Comparison of ENCODE assay signal across 10 mouse cellular contexts in genomic region chr17:72237315-72237714, GRCm38 (mm10).
A peak's percentile ranks its signal among the peaks of the same experiment; 100 is the strongest.
DNase-seq lines count a peak whose midpoint lies in the region; ATAC-seq lines count a peak whose summit lies in the region.
"Had no signal": no experiment of that assay in that cellular context is flagged by ENCODE, and none has a peak within 500 bp of the region (broad histone marks: within the 10 kb centered on the region; RNA-seq: fewer than 3 reads in every experiment).

No protein-coding gene starts in this region.

- H3K27me3 ChIP-seq in hindbrain, embryonic 16.5 days (replicated peaks; ENCODE audit: control insufficient read depth, insufficient read depth, low read length), result no peaks in the 10 kb centered on the region
- H3K27me3 ChIP-seq in hindbrain, embryonic 10.5 days (ENCODE audit: insufficient read depth, poor library complexity, severe bottlenecking), result no peaks in the 10 kb centered on the region
- H3K27me3 ChIP-seq: heart, embryonic 15.5 days; stomach, embryonic 15.5 days had no signal

- no peak overlapping the region for H3K9ac ChIP-seq in hindbrain, embryonic 16.5 days (ENCODE audit: low read depth, low read length)
- H3K9ac ChIP-seq: heart, embryonic 15.5 days; stomach, embryonic 15.5 days had no signal

- no peak overlapping the region for H3K4me2 ChIP-seq in hindbrain, embryonic 16.5 days (ENCODE audit: low read length)
- H3K4me2 ChIP-seq: heart, embryonic 15.5 days; stomach, embryonic 15.5 days had no signal

- H3K36me3 ChIP-seq in hindbrain, embryonic 16.5 days (ENCODE audit: control insufficient read depth, insufficient read depth, low read length), result no peaks in the 10 kb centered on the region
- H3K36me3 ChIP-seq in hindbrain, embryonic 10.5 days, result no peaks in the 10 kb centered on the region
- H3K36me3 ChIP-seq: heart, embryonic 15.5 days; stomach, embryonic 15.5 days had no signal

- H3K4me3 ChIP-seq in hindbrain, embryonic 16.5 days (ENCODE audit: low read length), result no peak overlapping the region
- H3K4me3 ChIP-seq in hindbrain, embryonic 10.5 days, result no peak overlapping the region
- H3K4me3 ChIP-seq: heart, embryonic 15.5 days; stomach, embryonic 15.5 days had no signal

- no peaks in the 10 kb centered on the region; the same call in 1 of the 2 replicates for H3K9me3 ChIP-seq in hindbrain, embryonic 16.5 days (ENCODE audit: control insufficient read depth, low read length)
- 0 out of 2 replicates have a peak, but pooled peaks cover 3% of the 10 kb centered on the region for H3K9me3 ChIP-seq in hindbrain, embryonic 10.5 days
- H3K9me3 ChIP-seq: heart, embryonic 15.5 days; stomach, embryonic 15.5 days had no signal

- DNase-seq in adrenal gland, adult 2 months, result peak; percentile 2
- DNase-seq in adrenal gland, adult 8-10 months, result no peak
- DNase-seq in hindbrain, embryonic 10.5 days (ENCODE audit: low spot score), result no peak
- DNase-seq in retina, postnatal 1 day, result peak; percentile 14
- DNase-seq in retina, embryonic 14.5 days (ENCODE audit: low spot score), result no peak
- peak; percentile 63 for DNase-seq in right cerebral cortex, postnatal 4 days

- 0 out of 2 replicates have a peak, but pooled peaks have one; percentile 56 for ATAC-seq in hindbrain, embryonic 16.5 days
- ATAC-seq in megakaryocyte-erythroid progenitor cell, adult 5-6 weeks (replicated peaks; ENCODE audit: low FRiP score, low TSS enrichment, poor library complexity, severe bottlenecking), result no peak

- 61% methylated on average over 1 of the region's 1 CpGs for WGBS in hindbrain, embryonic 16.5 days
- WGBS in hindbrain, embryonic 10.5 days, result 92% methylated on average over 1 of the region's 1 CpGs

- H3K4me1 ChIP-seq in hindbrain, embryonic 16.5 days (ENCODE audit: control insufficient read depth, insufficient read depth, low read depth, low read length), result no peaks in the 10 kb centered on the region
- H3K4me1 ChIP-seq in hindbrain, embryonic 10.5 days (replicated peaks), result no peaks in the 10 kb centered on the region
- H3K4me1 ChIP-seq: heart, embryonic 15.5 days; stomach, embryonic 15.5 days had no signal

- H3K27ac ChIP-seq in hindbrain, embryonic 16.5 days (ENCODE audit: low read depth, low read length), result no peak overlapping the region
- H3K27ac ChIP-seq in hindbrain, embryonic 10.5 days, result no peak overlapping the region
- H3K27ac ChIP-seq: heart, embryonic 15.5 days; stomach, embryonic 15.5 days had no signal

Comparison
In these comparisons a context has a peak if more than half of its experiments do, and no peak if none do; other contexts are left out.
1. DNase-seq: peak in adrenal gland, adult 2 months (single experiment), retina, postnatal 1 day (single experiment) and right cerebral cortex, postnatal 4 days (single experiment); none in adrenal gland, adult 8-10 months (single experiment), hindbrain, embryonic 10.5 days (single experiment) and retina, embryonic 14.5 days (single experiment).